Mouse (Mus musculus): Measurements from ENCODE around the gene Sptssb.

Gene Sptssb

DNA sequence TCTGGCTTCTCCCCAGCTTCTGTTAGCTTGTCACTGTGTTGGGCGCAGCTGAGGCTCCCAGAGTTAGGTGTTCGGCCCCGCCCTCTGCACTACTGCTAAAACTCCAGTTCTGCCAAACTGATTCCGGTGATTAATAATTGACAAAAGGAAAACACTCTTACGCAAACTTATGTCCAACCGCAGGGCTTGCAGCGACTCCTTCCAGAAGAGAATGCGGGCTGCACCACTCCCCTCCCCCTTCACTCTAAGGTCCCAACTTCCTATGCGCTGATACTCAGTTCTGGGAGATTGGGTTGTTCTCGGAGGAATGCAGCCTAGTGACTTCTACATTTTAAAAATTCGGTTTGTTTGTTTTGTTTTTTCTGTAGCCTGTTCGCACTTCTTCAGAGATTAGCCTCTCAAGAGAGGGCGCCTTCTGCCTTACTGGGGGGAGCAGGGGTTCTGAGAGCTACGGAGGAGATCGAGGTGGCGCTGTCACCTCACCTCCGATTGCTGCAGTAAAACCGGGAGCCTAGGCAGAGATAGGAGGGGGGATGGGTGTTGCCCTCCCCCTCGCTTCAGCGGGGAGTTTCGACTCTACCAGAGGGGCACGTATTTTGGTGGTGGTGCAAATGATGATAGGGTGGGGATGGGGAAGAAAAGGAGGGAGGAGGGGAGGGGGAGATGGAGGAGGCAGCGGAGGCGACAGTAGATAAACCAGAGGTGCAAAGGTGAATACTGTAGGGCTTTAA, at the start of gene Sptssb:
Gene Sptssb, minus strand, starts transcription at position 83 of the 731 bp plus-strand sequence.
- DNase-seq (ENCODE audit: low read depth, low spot score): no peak

DNA sequence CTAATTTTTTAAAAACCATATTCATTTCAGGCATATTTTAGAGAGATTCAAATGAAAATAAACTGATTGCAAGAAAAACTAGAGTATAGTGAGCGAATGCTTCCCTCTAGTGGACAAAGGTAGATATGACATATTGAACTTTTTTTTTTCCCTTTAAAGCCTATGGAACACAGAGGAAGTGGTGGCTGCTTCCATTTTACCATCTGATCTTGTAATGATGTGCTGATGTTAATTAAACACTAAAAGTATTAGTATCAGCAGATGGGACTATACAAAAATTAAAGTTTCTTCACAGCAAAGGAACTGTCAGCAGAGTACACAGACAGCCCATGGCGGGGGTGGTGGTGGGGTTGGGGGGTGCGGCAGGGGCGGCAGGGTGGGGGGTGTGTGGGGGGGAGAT, 48.3 kb upstream of the Sptssb start:
- peak; percentile 34 for DNase-seq (ENCODE audit: low read depth, low spot score)

DNA sequence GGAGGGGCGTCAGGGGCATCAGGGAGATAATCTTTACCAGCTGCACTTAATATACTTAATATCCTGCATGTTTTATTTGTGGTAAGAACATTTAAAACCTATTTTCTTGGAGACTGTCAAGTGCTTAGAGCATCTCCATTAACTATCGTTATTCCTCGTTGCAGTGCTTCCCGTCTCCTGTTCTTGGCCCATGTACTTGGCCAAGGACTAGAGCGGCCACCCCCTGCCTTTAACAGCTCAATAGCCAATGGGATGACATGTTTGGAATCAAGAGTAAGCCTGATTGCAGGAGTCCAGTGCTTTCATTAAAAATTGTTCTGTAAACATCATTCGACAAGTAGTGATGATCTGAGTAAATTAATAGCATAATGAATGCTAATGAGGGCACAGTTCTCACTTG, 47.8 kb upstream of the Sptssb start:
- DNase-seq (ENCODE audit: low read depth, low spot score): no peak

DNA sequence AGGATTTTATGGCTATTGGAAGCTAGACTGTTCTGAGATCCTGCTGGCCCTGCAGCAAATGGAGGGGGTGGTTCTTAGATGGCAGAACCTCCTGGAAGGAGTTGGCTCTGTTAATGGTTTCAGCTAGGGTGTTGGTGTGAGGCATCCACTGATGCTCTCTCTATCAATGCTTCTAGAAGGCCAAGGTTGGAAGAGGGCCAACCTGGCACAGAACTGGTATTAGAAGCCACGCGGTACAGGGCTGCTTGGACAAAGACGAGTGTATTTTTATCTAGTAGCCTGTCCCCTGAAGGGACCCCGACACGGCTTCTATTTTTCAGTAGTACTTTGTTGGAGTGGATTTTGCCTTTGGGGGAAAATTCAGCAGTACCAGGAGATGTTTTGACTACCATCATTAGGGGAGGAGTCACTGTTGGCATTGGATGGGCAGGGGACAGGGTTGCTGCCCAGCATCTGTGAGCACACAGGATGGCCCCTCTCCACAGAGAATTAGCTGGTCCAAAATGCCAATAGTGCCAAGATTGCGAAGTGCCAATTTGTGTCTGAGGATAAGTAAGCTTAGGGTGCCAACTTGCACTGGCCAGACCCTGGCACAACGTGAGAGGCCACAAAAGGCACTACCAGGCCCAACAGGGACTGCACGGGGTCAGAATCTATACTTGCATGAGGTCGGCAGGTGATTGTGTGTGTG, 43.2 kb upstream of the Sptssb start:
- DNase-seq (ENCODE audit: low read depth, low spot score): no peak

DNA sequence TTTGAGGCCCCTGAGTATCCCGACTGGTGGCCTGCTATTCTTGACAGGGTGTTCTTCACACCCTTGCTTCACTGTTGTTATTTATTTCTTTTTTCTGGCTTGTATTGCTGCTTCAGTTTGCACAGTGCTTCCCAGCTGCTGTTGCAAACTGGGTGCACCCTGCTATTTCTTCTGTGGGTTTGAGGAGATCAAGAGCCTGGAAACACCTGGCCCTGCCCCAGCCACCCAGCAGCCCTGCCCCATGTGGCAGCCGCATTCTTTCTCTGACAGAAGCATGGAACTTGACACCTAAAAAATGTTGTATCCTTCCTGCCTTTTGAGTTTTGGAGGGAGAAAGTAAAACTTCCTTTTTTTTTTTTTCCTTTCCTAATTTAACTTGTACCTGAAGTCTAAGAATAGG, 42.6 kb upstream of the Sptssb start:
- no peak for DNase-seq (ENCODE audit: low read depth, low spot score)

DNA sequence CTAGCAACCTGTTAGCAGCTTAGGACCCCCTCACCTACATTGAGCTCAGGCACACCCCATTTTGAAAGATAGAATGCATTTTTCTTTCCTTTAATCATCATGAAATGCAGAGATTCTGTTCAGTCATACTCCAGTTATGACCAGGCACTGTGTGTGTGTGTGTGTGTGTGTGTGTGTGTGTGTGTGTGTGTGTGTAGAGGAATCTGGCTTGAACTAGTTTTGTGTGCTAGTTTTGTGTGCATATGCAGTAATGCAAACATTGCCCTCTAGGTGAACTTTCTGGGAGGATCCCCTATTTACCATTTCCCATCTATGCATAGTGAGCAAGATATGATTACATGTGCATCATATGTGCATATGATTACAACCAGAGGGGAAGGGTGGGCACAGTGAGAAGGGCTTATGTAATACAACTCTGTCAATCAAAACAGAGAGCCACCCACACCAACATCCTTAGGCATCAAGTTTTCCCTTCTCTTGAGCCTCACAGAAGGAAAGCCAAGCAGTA, 42.2 kb upstream of the Sptssb start:
- DNase-seq (ENCODE audit: low read depth, low spot score): no peak

DNA sequence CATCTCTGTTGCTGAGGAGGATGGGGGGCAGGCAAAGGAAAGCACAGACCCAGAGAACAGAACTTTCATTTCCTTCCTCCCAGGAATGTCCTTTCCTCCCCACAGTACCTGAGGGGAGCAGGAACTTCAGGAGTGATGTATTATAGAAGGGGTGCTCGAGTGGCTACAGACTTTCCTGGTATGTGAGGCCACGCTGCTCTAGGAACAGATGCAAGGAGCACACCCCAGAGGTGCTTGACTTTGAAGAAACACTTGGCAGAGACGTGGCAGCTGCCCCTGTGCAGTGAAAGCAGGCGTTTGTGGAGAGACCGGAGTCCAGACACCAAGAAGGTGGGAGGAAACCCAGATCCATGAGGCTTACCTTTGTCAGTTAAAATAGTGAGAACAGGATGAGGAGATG, 40.6 kb upstream of the Sptssb start:
- no peak for DNase-seq (ENCODE audit: low read depth, low spot score)

DNA sequence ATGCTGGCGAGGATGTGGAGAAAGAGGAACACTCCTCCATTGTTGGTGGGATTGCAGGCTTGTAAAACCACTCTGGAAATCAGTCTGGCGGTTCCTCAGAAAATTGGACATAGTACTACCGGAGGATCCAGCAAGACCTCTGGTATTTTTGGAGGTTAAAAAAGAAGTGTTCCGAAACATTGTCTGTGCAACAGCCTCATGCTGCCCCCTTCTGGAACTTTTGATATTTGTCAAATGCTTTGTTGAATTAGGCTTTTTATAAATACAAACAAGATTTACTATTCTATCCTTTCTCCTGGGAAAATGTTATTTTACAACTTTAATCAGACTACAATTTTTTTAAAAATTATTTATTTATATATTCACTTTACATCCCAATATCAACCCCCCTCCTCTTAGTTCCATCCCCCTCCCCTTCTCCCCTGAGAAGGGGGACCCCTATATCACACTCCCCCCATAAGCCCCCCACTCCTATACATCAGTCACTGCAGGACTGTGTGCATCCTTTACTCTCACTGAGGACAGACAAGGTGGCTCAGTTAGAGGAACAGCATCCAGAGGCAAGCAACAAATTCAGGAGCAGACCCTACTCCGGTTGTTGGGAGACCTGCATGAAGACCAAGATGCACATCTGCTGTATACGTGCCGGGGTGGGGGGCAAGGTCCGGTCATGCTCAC, 38.3 kb upstream of the Sptssb start:
- peak; percentile 19 for DNase-seq (ENCODE audit: low read depth, low spot score)

DNA sequence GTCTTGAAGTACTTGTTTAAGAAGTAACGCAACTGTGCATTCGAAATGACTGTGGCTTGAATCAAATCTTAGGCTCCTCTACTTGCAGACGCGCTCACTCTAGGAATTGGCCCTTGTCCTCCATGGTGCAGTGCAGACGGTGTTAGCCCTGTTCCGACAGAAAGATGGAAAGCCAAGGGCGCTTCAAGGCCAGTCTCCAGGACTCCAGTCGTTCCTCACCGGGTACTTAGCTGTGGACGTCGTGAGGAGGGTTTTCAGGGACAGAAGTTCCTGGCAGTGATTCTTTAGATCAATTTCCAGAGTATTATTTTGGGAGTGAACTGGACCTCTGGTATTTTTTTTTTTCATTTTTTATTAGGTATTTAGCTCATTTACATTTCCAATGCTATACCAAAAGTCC, 35.8 kb upstream of the Sptssb start:
- DNase-seq (ENCODE audit: low read depth, low spot score): no peak

DNA sequence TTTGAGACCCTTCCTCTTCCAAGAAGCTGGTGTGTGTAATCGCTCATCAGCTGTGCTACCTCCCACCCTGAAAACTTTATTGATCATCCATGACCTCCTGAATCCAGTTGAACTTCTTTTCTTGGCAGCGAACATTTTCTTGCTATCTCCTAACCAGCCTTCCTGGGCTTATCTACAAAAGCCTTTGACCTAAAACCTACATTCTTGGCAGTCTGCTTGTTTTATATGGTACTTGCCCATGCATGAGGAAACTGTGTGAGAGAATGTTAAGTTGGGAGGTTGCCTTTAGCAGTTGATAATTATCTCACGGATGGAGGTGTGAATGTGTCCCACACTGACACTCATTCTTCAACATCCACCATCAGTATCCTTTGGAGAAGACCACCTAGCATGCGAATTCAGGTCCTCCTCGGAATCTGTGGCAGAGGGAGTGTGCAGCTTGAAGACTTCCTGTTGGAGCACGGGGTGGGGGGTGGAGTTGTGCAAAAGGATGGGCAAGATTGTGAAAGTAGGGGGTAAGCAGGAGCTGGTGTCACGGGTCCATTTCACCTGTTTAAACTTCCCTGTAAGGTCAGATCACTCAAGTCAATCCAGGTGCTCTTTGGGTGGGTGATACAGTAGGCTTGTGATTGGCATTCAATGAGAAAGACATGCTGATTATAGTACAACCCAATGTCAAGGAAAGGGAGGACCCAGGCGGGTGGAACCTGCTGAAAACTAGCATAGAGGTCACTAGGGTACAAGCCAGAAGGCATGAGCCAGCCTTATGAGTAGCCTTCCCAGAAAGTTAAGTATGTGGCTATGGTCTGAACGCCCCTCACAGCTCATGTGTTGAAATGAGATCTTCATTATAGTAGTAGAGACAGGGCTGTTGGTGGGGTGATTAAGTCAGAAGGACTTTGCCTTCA, 32.7 kb upstream of the Sptssb start:
- DNase-seq (ENCODE audit: low read depth, low spot score): no peak

DNA sequence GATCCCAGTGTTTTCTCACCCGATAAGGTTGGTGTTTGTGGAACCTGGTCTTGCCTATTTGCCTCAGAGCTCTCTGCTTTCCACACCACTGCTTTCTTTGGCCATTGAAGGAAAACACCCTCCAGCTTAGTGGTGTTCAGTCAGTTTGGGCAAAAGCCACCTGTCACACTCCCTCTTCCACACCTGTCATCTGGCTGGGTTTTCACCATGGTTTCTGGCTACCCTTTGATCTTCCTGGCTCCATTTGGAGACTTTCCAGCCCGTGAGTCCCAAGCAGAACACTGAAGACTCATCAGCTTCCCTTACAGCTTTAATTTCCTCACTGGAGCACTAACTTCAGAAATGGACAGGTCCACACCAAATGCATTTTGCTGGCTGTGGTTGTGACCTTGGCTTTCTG, 26.1 kb upstream of the Sptssb start:
- DNase-seq (ENCODE audit: low read depth, low spot score): no peak

DNA sequence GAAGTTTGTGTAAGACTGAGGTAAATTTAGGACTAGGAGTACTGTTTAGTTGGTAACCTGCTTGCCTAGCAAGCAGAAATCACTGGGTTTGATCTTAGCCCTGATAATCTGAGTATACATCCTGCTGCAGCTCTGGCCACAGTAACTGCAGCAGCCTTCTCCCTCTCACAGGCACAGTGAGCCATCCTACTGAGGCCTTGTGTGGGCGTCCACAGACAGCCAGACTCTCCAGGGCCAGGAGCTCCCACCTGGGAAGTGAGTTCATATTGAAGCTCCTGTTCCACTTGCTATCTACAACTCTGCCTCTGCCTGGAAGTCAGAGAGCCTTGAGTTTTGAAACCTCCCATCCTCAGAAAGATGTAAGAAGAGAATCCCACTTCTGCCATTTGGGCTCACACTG, 24.0 kb upstream of the Sptssb start:
- no peak for DNase-seq (ENCODE audit: low read depth, low spot score)

DNA sequence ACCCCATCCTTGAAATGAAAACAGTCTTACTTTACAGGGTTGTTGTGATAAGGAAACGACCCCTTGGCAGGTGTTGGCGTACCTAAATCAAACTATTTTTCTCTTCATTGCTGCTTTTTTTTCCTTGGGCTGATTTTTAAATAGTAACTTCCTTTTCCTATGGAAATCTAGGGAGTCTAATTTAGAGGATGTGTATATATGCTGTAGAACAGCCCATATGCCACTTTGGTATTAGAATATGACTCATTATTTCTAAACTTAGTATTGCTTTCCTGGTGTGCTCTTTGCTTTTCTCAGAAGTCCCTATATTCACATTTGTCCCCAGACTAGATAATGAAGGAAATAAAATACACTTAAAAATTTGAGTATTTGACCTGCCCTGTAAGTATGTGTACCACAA, 17.8 kb upstream of the Sptssb start:
- DNase-seq (ENCODE audit: low read depth, low spot score): no peak

DNA sequence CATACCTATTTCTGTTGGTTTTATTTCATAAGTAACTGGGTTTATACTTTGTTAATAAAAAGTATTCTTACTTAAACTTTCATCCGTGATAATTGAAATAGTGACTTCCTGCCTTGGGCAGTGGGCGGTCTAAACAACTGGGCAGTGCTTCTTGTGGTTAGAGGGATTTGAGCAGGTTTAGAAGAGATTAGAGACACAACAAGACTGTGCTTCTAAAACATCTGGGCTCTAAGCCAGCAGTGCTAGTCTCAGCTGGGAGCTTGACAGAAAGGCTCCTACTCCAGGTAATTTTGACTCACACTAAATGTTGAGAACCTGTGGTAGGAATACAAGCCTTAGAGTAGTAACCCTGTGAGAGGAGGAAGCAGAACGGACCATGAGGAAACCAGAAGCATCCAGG, 15.0 kb upstream of the Sptssb start:
- DNase-seq (ENCODE audit: low read depth, low spot score): no peak

DNA sequence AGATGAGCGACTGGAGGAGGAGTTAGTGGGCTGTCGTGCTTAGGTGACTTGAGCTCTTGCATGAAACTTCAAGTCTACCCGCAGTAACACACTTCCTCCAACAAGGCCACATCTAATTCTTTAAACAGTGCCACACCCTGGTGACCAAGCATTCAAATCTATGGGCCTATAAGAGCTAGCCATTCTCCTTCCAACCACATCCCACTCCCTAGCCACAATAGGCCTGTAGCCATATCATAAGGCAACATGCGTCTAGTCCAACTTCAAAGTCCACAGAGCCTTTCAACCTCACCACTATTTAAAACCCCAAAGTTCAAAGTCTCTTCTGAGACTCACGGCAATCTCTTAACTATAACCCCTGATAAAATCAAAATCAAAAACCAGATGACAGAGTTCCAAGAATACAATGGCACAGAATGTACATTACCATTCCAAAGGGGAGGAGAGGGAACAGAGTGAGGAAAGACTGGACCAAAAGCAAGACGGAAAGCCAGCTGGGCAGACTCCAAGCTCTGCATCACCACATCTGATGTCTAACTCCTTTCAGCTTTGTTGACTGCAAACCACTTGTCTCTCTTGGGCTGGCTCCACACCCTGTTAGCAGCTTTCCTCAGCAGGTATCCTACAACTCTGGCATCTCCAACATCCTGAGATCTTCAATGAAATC, 13.1 kb upstream of the Sptssb start:
- DNase-seq (ENCODE audit: low read depth, low spot score): no peak

DNA sequence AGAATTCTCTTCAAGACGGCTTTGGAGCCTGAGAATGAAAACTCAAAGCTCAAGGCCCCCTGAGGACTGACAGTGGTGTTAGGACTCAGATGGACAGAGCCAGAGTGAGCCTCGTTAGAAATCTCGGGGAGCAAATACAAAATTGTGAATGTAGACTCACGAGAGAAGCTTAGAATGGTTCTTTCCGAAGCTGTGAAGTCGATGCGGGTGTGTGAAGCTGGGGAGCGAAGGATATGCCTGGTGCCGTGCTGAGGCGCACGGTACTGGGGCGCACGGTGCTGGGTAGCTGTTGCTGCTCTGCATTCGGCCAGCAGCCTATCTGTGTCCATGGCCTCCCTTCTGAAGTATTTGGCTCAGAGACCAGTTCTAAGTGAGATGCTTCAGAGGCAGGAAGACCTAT, 11.4 kb upstream of the Sptssb start:
- DNase-seq (ENCODE audit: low read depth, low spot score): no peak

DNA sequence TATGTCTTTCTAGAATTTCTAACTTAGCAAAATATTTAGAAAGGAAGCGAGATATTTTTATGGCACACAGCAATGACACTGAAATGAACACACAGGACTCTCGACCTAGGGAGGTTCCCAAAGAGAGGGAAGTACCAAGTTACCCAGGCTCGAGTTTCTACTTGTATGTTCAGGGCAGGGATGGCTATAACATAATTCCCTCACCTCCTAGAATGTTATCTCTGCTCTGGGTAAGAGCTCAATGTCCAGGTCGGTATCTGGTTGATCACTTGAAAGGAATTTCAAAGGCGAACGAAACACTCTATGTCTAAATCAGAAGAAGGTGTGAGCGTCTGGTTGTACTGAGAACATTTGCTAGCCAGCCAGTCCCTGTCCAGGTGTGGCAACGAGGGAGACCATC, 10.0 kb upstream of the Sptssb start:
- DNase-seq (ENCODE audit: low read depth, low spot score): no peak

DNA sequence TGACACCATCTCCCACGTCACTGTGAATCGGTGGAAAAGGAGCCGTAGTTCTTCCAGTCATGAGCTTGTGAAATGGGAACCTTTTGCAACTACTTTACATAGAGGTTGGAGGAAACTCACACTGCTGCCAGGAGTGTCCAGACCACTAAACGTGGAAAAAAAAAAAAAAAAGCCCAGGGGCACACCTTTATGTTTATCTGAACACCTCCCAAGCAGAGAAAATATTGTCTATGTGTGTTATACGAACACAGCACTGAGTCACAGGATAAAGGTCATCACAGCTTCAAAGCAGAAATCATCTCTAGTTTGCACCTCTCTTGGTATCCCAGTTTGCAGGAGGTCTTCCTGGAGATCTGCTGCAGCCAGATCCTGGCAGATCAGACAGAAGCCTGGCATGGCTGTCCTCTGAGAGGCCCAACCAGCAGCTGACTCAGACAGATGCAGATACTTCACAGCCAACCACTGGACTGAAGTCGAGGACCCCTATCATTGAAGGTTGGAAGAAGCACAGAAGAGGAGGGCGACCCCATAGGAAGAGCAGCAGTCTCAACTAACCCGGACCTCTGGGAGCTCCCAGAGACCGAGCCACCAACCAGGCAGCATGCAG, 2.2 kb upstream of the Sptssb start:
- no peak for DNase-seq (ENCODE audit: low read depth, low spot score)

DNA sequence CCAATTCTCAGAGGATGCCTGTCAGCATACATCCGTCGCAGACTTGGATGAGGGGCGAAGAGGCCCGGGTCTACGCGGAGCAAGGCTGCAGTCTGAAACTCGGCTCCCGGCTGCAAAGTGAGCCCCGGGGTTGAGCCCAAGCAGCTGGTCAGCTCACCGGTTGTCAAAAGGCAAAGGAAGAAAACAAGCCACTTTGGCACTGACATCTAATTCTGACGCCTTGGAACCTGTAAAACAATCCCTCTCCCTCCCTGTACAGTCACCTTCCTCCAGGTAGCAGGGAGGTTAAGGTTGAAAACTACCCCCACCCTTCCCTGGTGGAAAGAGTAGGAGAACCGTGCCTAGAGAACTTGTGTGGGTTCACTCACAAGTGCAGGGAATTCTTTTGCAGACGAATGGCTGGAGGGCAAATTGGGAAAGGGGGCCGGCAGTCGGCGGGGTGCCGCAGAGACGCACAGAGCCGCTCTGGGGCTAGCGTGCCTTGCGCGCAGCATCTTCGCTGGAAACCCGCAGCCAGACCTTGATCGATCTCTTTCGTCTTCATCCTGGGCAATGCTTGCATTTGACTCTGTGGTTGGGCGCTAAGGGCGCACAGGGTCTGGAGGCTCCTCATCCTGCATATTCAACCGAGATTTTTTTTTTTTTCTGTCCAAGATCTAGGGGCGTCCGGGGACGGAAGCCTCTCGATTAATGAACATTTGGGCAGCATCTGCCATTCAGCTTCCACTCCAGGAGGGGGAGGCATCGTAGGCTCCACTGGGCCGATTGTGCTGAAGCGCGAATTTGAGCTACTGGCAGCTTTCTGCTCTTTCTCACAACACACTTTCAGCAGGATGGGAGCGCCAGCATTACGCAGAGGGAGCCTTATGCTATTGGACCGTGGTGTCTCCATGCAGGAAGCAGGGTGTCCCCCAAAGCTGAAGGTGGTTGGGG, 1.1 kb upstream of the Sptssb start:
- DNase-seq (ENCODE audit: low read depth, low spot score): peak; percentile 23

DNA sequence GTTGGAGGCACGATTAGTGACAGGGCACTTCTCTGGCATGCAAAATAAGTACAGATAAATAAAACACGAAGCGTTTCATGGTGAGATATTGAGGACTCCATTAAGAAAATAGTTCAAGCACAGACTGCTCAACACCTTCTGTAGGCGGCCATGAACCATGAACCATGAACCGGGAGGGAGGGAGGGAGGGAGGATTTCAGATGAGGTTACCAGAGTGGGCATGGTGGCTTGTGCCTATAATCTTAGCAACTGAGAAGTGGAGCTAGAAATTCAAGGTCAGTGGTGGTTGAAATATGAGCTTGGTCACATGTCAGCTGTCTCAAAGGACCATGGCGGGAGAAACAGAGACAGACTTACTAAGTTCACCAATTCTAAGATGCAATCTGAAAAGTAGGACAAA, 20.3 kb downstream of the Sptssb start:
- DNase-seq (ENCODE audit: low read depth, low spot score): no peak
